Mouse (Mus musculus) megakaryocyte, embryonic 14.5 days (primary cell): ENCODE data around the gene Ptgfrn. TPM values are rescaled to one million over a fixed set of nuclear protein-coding genes. Genes with fewer than 3 reads are reported as not detected.
A peak's percentile ranks its signal among the peaks of the same experiment; 100 is the strongest.

ENCODE experiments used
- H3K27me3 ChIP-seq: replicated peaks from 2 replicates; pipeline ENCODE3; 2012; ENCODE audit warnings: inconsistent platforms
- H3K36me3 ChIP-seq: replicated peaks from 2 replicates; pipeline ENCODE3; 2012; ENCODE audit warnings: low read length, inconsistent platforms, mixed read lengths
- H3K4me1 ChIP-seq: 2 replicates; pipeline ENCODE4 v1.6.1; 2012; ENCODE audit warnings: inconsistent platforms
- H3K4me3 ChIP-seq: replicated peaks from 2 replicates; pipeline ENCODE3; 2012; ENCODE audit warnings: moderate library complexity, mild to moderate bottlenecking, inconsistent platforms
- H3K9me3 ChIP-seq: 2 replicates; pipeline ENCODE4 v1.6.1; 2012; ENCODE audit warnings: inconsistent platforms
- FLI1 ChIP-seq: IDR thresholded peaks from 2 replicates; pipeline ENCODE4 v1.6.1; 2012; ENCODE audit warnings: low read length, inconsistent platforms, mixed read lengths
- GATA1 ChIP-seq: IDR thresholded peaks from 3 replicates; pipeline ENCODE4 v1.6.1; 2012; ENCODE audit warnings: mixed read lengths, low read length, inconsistent platforms, borderline replicate concordance
- polyA plus RNA-seq: library from polyadenylated mRNA; stranded (reverse); fragments of >175 nt; gene quantifications from 2 replicates; pipeline ENCODE4 v1.2.3, GENCODE M21; 2012; ENCODE audit warnings: low replicate concordance; ENCODE audit not compliant: insufficient read depth

Ptgfrn gene
- polyA plus RNA-seq, 1 experiment = 0.22 TPM

DNA sequence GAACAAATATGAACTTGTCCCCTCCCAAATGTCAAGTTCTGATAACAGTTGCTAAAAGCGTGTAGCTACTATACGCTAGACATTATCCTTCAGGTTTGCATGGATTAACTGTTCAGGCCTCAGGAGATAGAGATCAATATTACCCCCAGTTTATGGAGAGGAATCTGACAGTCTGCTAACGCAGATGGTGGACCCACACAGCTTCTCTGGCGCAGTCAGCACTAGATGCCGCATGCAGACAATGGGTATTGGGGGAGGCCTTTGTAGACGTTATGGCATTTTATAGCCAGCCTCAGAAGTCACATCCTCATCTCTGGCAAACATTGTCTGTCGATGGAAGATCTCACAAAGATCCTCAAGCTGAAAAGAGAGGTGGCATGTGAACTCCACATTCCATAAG, 29.9 kb upstream of the Ptgfrn start:
- TF ChIP-seq FLI1 (no peak), GATA1 (no peak)
- no peak overlapping the region for H3K4me3 ChIP-seq

GRCm38 (mm10) chr3:101136483-101136882, 26.4 kb upstream of the Ptgfrn start:
- Histone ChIP-seq H3K27me3 (peaks cover 2% of the 10 kb centered on the region), H3K4me3 (no peak overlapping the region), H3K4me1 (no peaks in the 10 kb centered on the region), H3K9me3 (0 out of 2 replicates have a peak, but pooled peaks cover 6% of the 10 kb centered on the region), H3K36me3 (no peaks in the 10 kb centered on the region)
- no peak for TF ChIP-seq GATA1
- TF ChIP-seq FLI1 = no peak

More for the DNA sequence above, 29.9 kb upstream of the Ptgfrn start:
- Histone ChIP-seq H3K9me3 (0 out of 2 replicates have a peak, but pooled peaks cover 6% of the 10 kb centered on the region), H3K4me1 (no peaks in the 10 kb centered on the region), H3K27me3 (no peaks in the 10 kb centered on the region), H3K36me3 (no peaks in the 10 kb centered on the region)

DNA sequence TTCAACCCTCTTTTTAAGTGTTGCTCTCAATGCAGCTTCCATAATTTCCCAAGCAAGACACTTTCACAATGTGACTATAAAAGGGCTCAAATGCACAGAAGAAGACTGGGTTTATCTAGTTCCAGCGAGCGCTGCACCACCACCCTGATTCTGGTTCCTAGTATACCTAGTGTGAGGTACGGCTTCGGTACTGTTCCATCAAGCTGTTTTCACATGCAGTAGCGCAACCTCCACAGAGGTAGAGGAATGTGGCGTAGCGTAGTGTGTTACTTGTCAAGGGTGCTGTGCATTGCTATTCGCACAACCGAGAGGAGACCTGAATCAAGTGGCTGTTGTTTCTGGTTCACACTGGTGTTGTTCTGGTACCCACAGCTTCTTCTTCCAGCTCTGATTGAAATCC, 24.8 kb upstream of the Ptgfrn start:
- peaks cover 6% of the 10 kb centered on the region for H3K27me3 ChIP-seq
- no peaks in the 10 kb centered on the region for H3K36me3 ChIP-seq
- no peak overlapping the region for H3K4me3 ChIP-seq
- H3K4me1 ChIP-seq = 0 out of 2 replicates have a peak, but pooled peaks cover 4% of the 10 kb centered on the region
- no peak for TF ChIP-seq FLI1
- no peak for TF ChIP-seq GATA1
- H3K9me3 ChIP-seq = no peaks in the 10 kb centered on the region

- Histone ChIP-seq H3K27me3 (peaks cover 9% of the 10 kb centered on the region), H3K36me3 (no peaks in the 10 kb centered on the region), H3K9me3 (no peaks in the 10 kb centered on the region), H3K4me3 (no peak overlapping the region), H3K4me1 (peaks cover 7% of the 10 kb centered on the region; the same call in 1 of the 2 replicates)
- TF ChIP-seq FLI1 = no peak
- no peak for TF ChIP-seq GATA1
Observed at GRCm38 (mm10) chr3:101132981-101133380, 22.9 kb upstream of the Ptgfrn start.

DNA sequence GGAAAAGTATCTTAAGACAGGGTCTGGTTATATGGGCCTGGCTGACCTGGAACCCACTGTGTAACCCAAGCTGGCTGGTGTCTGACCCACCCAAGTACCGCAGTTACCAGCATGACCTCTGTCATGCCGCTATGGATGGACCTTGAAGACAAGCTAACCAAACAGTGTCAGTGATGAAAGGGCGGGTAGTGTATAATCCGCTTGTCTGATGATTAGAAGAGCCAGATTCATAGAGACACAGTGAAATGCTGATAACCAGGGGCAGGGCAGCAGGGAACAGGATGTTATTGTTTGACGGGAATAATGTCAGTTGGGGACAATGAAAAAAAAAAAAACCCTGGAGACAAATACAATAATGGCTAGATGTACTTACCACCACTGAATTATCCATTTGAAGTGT, 21.7 kb upstream of the Ptgfrn start:
- H3K27me3 ChIP-seq = peaks cover 9% of the 10 kb centered on the region
- H3K9me3 ChIP-seq = no peaks in the 10 kb centered on the region
- TF ChIP-seq FLI1 (no peak), GATA1 (no peak)
- no peak overlapping the region for H3K4me3 ChIP-seq
- peaks cover 7% of the 10 kb centered on the region; the same call in 1 of the 2 replicates for H3K4me1 ChIP-seq
- H3K36me3 ChIP-seq = no peaks in the 10 kb centered on the region

DNA sequence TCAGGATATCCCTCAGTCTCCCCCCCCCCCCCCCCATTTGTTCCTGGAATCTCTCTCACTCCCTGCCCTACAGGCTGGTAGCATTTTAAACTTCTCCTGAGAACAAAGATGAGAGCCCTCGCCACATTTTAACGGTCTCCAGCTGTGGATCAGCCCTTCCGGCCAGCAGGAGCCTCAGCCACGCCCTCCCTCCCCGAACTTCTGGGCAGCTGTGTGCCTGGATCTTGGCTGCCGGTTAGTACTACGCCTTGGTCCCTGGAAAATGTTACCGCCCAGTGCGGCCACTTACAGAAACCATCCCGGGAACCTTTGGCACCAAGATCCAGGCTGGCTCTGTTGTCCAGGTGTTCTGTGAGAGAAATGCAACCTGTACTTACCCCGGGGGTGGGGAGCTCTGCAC, 20.4 kb upstream of the Ptgfrn start:
- H3K36me3 ChIP-seq = no peaks in the 10 kb centered on the region
- peaks cover 9% of the 10 kb centered on the region for H3K27me3 ChIP-seq
- H3K4me3 ChIP-seq = peak overlapping the region; percentile 59
- no peaks in the 10 kb centered on the region for H3K9me3 ChIP-seq
- TF ChIP-seq GATA1 = no peak
- no peak for TF ChIP-seq FLI1
- peaks cover 7% of the 10 kb centered on the region; the same call in 1 of the 2 replicates for H3K4me1 ChIP-seq

DNA sequence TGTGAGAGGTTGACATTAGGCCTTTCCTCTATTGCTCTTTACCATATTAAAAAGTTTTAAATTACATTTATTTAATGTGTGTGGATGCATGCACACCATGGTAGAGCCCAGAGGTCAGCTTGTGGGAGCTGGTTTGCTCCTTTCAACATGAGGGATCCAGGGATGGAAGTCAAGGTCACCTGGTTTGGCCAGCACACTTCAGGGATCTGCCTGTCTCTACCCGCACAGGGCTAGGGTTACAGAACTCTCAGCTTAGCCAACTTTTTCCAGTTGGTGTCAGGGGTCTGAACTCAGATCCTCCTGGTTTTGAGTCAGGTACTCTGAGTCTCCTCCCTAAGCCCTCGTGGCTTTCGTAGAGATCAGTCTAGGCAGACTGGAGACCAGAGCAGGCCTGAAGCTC, 19.5 kb upstream of the Ptgfrn start:
- H3K36me3 ChIP-seq = no peaks in the 10 kb centered on the region
- no peak overlapping the region for H3K4me3 ChIP-seq
- TF ChIP-seq FLI1 = no peak
- TF ChIP-seq GATA1 = no peak
- peaks cover 9% of the 10 kb centered on the region for H3K27me3 ChIP-seq
- H3K4me1 ChIP-seq = peaks cover 7% of the 10 kb centered on the region; the same call in 1 of the 2 replicates
- no peaks in the 10 kb centered on the region for H3K9me3 ChIP-seq

DNA sequence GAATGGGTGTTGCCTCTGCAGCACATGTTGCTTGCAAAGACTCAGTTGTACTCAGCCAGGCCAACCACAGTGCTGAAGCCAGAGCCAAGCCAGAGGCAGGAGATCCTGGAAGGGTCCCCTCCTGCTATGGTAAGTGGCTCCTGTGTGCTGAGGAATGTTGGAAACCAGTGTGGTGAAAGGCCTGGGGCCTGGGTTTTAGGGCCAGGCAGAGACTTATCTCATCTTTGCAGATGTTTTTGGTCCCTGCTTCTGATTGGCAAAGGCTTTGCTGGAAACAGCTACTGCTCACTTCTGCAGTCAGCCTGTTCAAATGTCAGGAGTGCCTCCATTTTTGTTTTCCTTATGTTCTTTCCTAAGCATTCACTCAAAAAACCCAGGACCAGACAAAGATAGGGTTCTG, 19.0 kb upstream of the Ptgfrn start:
- H3K4me1 ChIP-seq = peaks cover 7% of the 10 kb centered on the region; the same call in 1 of the 2 replicates
- no peaks in the 10 kb centered on the region for H3K36me3 ChIP-seq
- no peaks in the 10 kb centered on the region for H3K9me3 ChIP-seq
- no peak for TF ChIP-seq FLI1
- TF ChIP-seq GATA1 = no peak
- no peak overlapping the region for H3K4me3 ChIP-seq
- peaks cover 9% of the 10 kb centered on the region for H3K27me3 ChIP-seq

DNA sequence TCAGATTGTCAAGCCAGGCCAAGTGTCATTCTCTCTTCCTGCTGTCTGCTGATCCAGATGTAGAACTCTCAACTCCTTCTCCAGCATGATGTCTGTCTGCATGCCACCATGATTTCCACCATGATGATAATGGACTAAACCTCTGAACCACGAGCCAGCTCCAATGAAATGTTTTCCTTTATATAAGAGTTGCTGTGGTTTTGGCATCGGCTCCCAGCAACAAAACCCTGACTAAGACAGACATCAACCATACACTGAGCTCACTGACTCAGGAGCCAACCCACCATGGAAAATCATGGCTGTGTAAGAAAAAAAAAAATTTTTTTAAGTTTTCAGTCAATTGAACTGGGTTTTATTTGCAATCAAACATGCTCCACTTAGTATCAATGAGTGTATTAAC, 17.7 kb upstream of the Ptgfrn start:
- no peak for TF ChIP-seq GATA1
- TF ChIP-seq FLI1 = no peak
- peaks cover 7% of the 10 kb centered on the region; the same call in 1 of the 2 replicates for H3K4me1 ChIP-seq
- no peak overlapping the region for H3K4me3 ChIP-seq
- H3K9me3 ChIP-seq = no peaks in the 10 kb centered on the region
- H3K36me3 ChIP-seq = no peaks in the 10 kb centered on the region
- H3K27me3 ChIP-seq = peaks cover 9% of the 10 kb centered on the region

DNA sequence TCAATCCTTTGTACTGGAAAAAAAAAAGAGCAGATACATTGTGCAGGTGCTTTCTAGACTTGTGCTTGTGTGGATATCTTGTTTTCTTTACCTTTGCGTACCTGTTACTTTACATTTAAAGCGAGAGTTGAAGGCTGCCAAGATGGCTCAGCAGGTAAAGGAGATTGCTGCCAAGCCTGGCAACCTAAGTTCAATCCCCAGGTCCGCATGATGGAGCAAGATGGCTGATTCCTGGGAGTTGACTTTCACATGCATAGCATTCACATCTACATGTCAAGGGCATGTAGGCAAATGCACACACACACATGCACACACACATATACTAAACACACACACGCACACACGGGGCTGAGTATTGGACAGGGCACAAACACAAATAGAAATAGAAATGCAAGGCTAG, 14.6 kb upstream of the Ptgfrn start:
- Histone ChIP-seq H3K4me1 (peaks cover 3% of the 10 kb centered on the region; the same call in 1 of the 2 replicates), H3K4me3 (no peak overlapping the region), H3K9me3 (no peaks in the 10 kb centered on the region), H3K36me3 (no peaks in the 10 kb centered on the region), H3K27me3 (peaks cover 3% of the 10 kb centered on the region)
- no peak for TF ChIP-seq FLI1
- no peak for TF ChIP-seq GATA1

DNA sequence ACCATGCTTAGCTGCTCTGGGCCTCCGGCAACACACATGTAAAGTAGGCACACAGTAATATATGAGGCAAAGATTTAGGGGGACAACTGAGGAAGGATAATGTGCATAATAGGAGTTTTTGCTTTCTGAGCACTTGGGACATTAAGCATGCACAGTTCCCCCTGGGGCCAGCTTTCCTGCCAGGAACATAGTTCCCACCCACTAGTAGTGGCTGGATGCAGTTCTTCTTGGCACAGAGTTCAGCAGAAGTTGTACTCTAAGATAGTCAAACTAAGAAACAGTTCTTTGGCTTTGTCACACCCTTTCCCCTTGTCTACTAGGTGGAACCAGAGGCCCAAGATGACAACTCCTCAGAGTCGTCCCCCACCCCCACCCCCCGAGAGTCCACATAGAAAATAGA, 12.4 kb upstream of the Ptgfrn start:
- Histone ChIP-seq H3K4me3 (no peak overlapping the region), H3K27me3 (no peaks in the 10 kb centered on the region), H3K9me3 (peaks cover 7% of the 10 kb centered on the region), H3K4me1 (no peaks in the 10 kb centered on the region), H3K36me3 (no peaks in the 10 kb centered on the region)
- TF ChIP-seq FLI1 (no peak), GATA1 (no peak)
